Mouse (Mus musculus) CD4-positive, CD25-positive, alpha-beta regulatory T cell, adult 4 months (primary cell): ENCODE data around the gene Sult2a4. TPM values are rescaled to one million over a fixed set of nuclear protein-coding genes. Genes with fewer than 3 reads are reported as not detected.
"Not testable (repeated sequence)": the region's sequence is repeated elsewhere in the genome, so short reads cannot be mapped to it uniquely, and the experiment has no call there.

Experiments used
- ATAC-seq: one replicate; pipeline ENCODE4 v1.8.0; 2017
- polyA plus RNA-seq, 2 experiments: library from polyadenylated mRNA; unstranded; fragments of 100-300 nt; shearing (Covaris generic); gene quantifications; one replicate each; pipeline ENCODE4 v1.2.1; 2017

The Sult2a4 gene
- polyA plus RNA-seq, result not detected

GRCm38 (mm10) chr7:13989507-13989906, at the start of gene Sult2a4:
Gene Sult2a4, minus strand, starts transcription at chr7:13989607.
- not testable (repeated sequence) for ATAC-seq

- not testable (repeated sequence) for ATAC-seq
Observed at GRCm38 (mm10) chr7:14030831-14031230, 41.4 kb upstream of the Sult2a4 start.

GRCm38 (mm10) chr7:14013083-14013482, 23.7 kb upstream of the Sult2a4 start:
- ATAC-seq, result no peak

- not testable (repeated sequence) for ATAC-seq
Observed at GRCm38 (mm10) chr7:14010686-14011085, 21.3 kb upstream of the Sult2a4 start.

Other genes starting within 250 kb of the Sult2a4 start
- not detected for gene Sult2a1, start 152.2 kb downstream of the Sult2a4 start, polyA plus RNA-seq
- not detected for gene Sult2a3, start 133.4 kb upstream of the Sult2a4 start, polyA plus RNA-seq